Mouse (Mus musculus) NIH3T3 (cell line): ENCODE measurements around the gene Gabbr2.

ENCODE experiments used
- DNase-seq: peaks from one replicate; pipeline ENCODE4 v3.0.0-alpha.2; 2012; ENCODE audit warnings: low read depth

Gene Gabbr2

DNA sequence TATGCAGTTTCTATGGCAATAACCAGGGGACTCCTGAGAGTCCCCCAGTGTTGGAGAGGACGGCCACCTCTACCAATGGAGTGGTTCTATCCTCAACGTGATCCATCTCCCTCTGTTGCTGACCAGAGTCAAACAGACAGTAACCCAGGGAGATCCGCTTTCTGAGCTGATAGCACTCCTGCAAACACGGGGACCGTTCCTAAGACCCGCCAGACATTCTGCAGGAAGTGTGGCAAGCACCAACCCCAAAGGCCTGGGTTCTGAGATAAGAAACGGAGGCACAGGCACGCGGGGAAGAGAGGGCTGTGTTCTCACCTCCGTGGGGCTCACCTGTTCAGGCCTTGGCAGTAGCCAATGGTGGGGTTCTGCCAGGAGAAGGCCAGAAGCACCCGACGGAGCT, 378.1 kb downstream of the Gabbr2 start:
- no peak for DNase-seq
